Mouse (Mus musculus): ENCODE measurements around the gene Wfdc17. TPM values are rescaled to one million over a fixed set of nuclear protein-coding genes. Genes with fewer than 3 reads are reported as not detected.

The Wfdc17 gene
- polyA plus RNA-seq, 1 experiment from 2014 or later = not detected

DNA sequence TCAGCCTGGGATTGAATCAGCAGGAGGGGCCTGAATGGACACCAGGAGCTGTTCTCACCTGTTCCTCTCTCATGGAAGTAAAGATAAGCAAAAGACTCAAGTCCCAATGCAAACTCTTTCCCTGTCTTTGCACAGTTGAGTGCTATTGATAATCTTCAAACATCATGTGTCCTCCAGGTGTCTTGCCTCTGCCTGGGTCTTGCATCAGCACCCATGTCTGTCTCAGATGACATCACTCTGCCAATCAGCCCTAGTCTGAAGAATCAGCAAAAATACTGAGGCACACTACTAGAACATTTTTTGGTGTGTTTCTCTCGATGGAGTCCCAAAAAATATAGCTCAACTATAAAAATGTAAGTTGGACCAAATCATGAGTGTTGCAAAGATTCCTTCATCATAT lies 11.8 kb upstream of the Wfdc17 start:
- Histone ChIP-seq H3K9me3 (ENCODE audit: control insufficient read depth, low read length) (no peaks in the 10 kb centered on the region), H3K4me2 (ENCODE audit: low read depth, severe bottlenecking) (no peak overlapping the region), H3K36me3 (ENCODE audit: control insufficient read depth, insufficient read depth, low read length) (no peaks in the 10 kb centered on the region), H3K4me3 (ENCODE audit: low read depth, low read length) (no peak overlapping the region), H3K27me3 (ENCODE audit: control insufficient read depth, insufficient read depth, low read length) (no peaks in the 10 kb centered on the region), H3K27ac (replicated peaks; ENCODE audit: low read depth, low read length) (no peak overlapping the region), H3K4me1 (ENCODE audit: control insufficient read depth, insufficient read depth, low read length) (no peaks in the 10 kb centered on the region), H3K9ac (ENCODE audit: low read length) (no peak overlapping the region)
- DNase-seq (ENCODE audit: low spot score) (no peak), ATAC-seq (ENCODE audit: insufficient number of reproducible peaks, low FRiP score, low TSS enrichment, low read depth) (no peak)
- WGBS = 66% methylated on average over 1 of the region's 1 CpGs

DNA sequence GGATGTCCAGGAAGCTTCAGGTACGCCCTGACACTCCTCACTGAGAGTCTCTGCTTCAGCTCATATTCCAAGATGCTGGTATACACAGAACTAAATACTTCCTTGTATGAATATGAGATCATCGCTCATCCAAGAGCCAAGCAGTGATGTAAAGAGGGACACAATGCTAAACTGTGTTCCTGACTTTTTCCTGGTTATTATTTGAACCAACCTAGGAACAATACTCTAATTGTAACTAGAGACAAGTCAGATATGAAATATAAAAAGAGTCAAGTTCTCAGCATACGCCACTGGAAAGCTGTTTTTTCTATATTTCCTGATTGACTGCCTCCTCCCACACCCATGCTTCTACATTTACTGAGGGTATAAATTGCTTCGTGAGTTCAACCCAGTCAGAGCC lies 4.9 kb downstream of the Wfdc17 start, which contains the start of gene Wfdc18:
Gene Wfdc18, plus strand, starts transcription at position 301 of the 400 bp plus-strand sequence.
- no peak for ATAC-seq (ENCODE audit: insufficient number of reproducible peaks, low FRiP score, low TSS enrichment, low read depth)
- Histone ChIP-seq H3K27me3 (ENCODE audit: control insufficient read depth, insufficient read depth, low read length) (no peaks in the 10 kb centered on the region), H3K9ac (ENCODE audit: low read length) (no peak within 1 kb of the TSS), H3K27ac (replicated peaks; ENCODE audit: low read depth, low read length) (no peak within 1 kb of the TSS), H3K9me3 (ENCODE audit: control insufficient read depth, low read length) (no peaks in the 10 kb centered on the region), H3K36me3 (ENCODE audit: control insufficient read depth, insufficient read depth, low read length) (no peaks in the 10 kb centered on the region), H3K4me2 (ENCODE audit: low read depth, severe bottlenecking) (no peak within 1 kb of the TSS), H3K4me1 (ENCODE audit: control insufficient read depth, insufficient read depth, low read length) (no peaks in the 10 kb centered on the region), H3K4me3 (ENCODE audit: low read depth, low read length) (no peak within 1 kb of the TSS)
- WGBS = 81% methylated on average over 4 of the region's 4 CpGs
- DNase-seq (ENCODE audit: low spot score) = no peak

- H3K4me2 ChIP-seq (ENCODE audit: low read depth, severe bottlenecking) = no peak overlapping the region
- H3K27me3 ChIP-seq (ENCODE audit: control insufficient read depth, insufficient read depth, low read length) = no peaks in the 10 kb centered on the region
- 87% methylated on average over 5 of the region's 5 CpGs for WGBS
- H3K4me3 ChIP-seq (ENCODE audit: low read depth, low read length) = no peak overlapping the region
- no peaks in the 10 kb centered on the region for H3K9me3 ChIP-seq (ENCODE audit: control insufficient read depth, low read length)
- H3K36me3 ChIP-seq (ENCODE audit: control insufficient read depth, insufficient read depth, low read length) = no peaks in the 10 kb centered on the region
- H3K9ac ChIP-seq (ENCODE audit: low read length) = no peak overlapping the region
- ATAC-seq (ENCODE audit: insufficient number of reproducible peaks, low FRiP score, low TSS enrichment, low read depth) = no peak
- no peaks in the 10 kb centered on the region for H3K4me1 ChIP-seq (ENCODE audit: control insufficient read depth, insufficient read depth, low read length)
- H3K27ac ChIP-seq (replicated peaks; ENCODE audit: low read depth, low read length) = no peak overlapping the region
- no peak for DNase-seq (ENCODE audit: low spot score)
Measured at GRCm38 (mm10) chr11:83709683-83710082, 5.9 kb downstream of the Wfdc17 start.

DNA sequence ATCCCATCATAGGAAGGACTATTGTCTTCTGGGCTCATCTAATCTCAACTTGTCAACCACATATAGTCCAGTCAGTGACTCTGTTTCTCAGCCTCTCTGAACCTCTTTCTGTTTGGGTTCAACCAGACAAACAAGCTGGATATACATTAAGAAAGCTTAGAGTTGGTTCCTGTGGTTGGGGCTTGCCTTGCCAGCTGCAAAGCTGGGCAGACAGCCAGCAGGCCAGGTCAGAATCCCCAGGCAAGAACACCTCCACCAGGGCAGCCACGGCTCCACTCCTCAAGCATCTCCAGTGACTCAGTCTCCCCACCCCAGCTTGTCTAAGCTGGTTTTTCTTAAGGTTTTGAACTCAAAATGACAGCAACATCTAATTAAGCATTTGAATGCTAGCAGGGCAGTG lies 8.9 kb downstream of the Wfdc17 start:
- Histone ChIP-seq H3K4me3 (ENCODE audit: low read depth, low read length) (no peak overlapping the region), H3K4me1 (ENCODE audit: control insufficient read depth, insufficient read depth, low read length) (no peaks in the 10 kb centered on the region), H3K9ac (ENCODE audit: low read length) (no peak overlapping the region), H3K9me3 (ENCODE audit: control insufficient read depth, low read length) (no peaks in the 10 kb centered on the region), H3K36me3 (ENCODE audit: control insufficient read depth, insufficient read depth, low read length) (no peaks in the 10 kb centered on the region), H3K4me2 (ENCODE audit: low read depth, severe bottlenecking) (no peak overlapping the region), H3K27me3 (ENCODE audit: control insufficient read depth, insufficient read depth, low read length) (no peaks in the 10 kb centered on the region), H3K27ac (replicated peaks; ENCODE audit: low read depth, low read length) (no peak overlapping the region)
- no peak for DNase-seq (ENCODE audit: low spot score)
- no peak for ATAC-seq (ENCODE audit: insufficient number of reproducible peaks, low FRiP score, low TSS enrichment, low read depth)
- WGBS = 82% methylated on average over 1 of the region's 1 CpGs

GRCm38 (mm10) chr11:83713925-83714324 lies 10.1 kb downstream of the Wfdc17 start:
- DNase-seq (ENCODE audit: low spot score) (no peak), ATAC-seq (ENCODE audit: insufficient number of reproducible peaks, low FRiP score, low TSS enrichment, low read depth) (no peak)
- no peak overlapping the region for H3K4me2 ChIP-seq (ENCODE audit: low read depth, severe bottlenecking)
- no peaks in the 10 kb centered on the region for H3K9me3 ChIP-seq (ENCODE audit: control insufficient read depth, low read length)
- H3K4me1 ChIP-seq (ENCODE audit: control insufficient read depth, insufficient read depth, low read length) = no peaks in the 10 kb centered on the region
- no peak overlapping the region for H3K27ac ChIP-seq (replicated peaks; ENCODE audit: low read depth, low read length)
- no peaks in the 10 kb centered on the region for H3K27me3 ChIP-seq (ENCODE audit: control insufficient read depth, insufficient read depth, low read length)
- 82% methylated on average over 2 of the region's 2 CpGs for WGBS
- H3K4me3 ChIP-seq (ENCODE audit: low read depth, low read length) = no peak overlapping the region
- no peaks in the 10 kb centered on the region for H3K36me3 ChIP-seq (ENCODE audit: control insufficient read depth, insufficient read depth, low read length)
- H3K9ac ChIP-seq (ENCODE audit: low read length) = no peak overlapping the region

- no peak overlapping the region for H3K9ac ChIP-seq (ENCODE audit: low read length)
- no peaks in the 10 kb centered on the region for H3K9me3 ChIP-seq (ENCODE audit: control insufficient read depth, low read length)
- no peaks in the 10 kb centered on the region for H3K4me1 ChIP-seq (ENCODE audit: control insufficient read depth, insufficient read depth, low read length)
- no peak overlapping the region for H3K4me2 ChIP-seq (ENCODE audit: low read depth, severe bottlenecking)
- H3K27ac ChIP-seq (replicated peaks; ENCODE audit: low read depth, low read length) = no peak overlapping the region
- ATAC-seq (ENCODE audit: insufficient number of reproducible peaks, low FRiP score, low TSS enrichment, low read depth) = no peak
- no peak overlapping the region for H3K4me3 ChIP-seq (ENCODE audit: low read depth, low read length)
- no peaks in the 10 kb centered on the region for H3K36me3 ChIP-seq (ENCODE audit: control insufficient read depth, insufficient read depth, low read length)
- H3K27me3 ChIP-seq (ENCODE audit: control insufficient read depth, insufficient read depth, low read length) = no peaks in the 10 kb centered on the region
- DNase-seq (ENCODE audit: low spot score) = no peak
- 89% methylated on average over 6 of the region's 6 CpGs for WGBS
Measured at GRCm38 (mm10) chr11:83717042-83717665, 13.4 kb downstream of the Wfdc17 start.

GRCm38 (mm10) chr11:83720766-83721165 lies 17.0 kb downstream of the Wfdc17 start:
- DNase-seq (ENCODE audit: low spot score) (no peak), ATAC-seq (ENCODE audit: insufficient number of reproducible peaks, low FRiP score, low TSS enrichment, low read depth) (no peak)
- no peaks in the 10 kb centered on the region for H3K9me3 ChIP-seq (ENCODE audit: control insufficient read depth, low read length)
- H3K4me3 ChIP-seq (ENCODE audit: low read depth, low read length) = no peak overlapping the region
- H3K36me3 ChIP-seq (ENCODE audit: control insufficient read depth, insufficient read depth, low read length) = no peaks in the 10 kb centered on the region
- H3K27me3 ChIP-seq (ENCODE audit: control insufficient read depth, insufficient read depth, low read length) = no peaks in the 10 kb centered on the region
- H3K4me2 ChIP-seq (ENCODE audit: low read depth, severe bottlenecking) = no peak overlapping the region
- no peak overlapping the region for H3K9ac ChIP-seq (ENCODE audit: low read length)
- no peaks in the 10 kb centered on the region for H3K4me1 ChIP-seq (ENCODE audit: control insufficient read depth, insufficient read depth, low read length)
- no peak overlapping the region for H3K27ac ChIP-seq (replicated peaks; ENCODE audit: low read depth, low read length)

DNA sequence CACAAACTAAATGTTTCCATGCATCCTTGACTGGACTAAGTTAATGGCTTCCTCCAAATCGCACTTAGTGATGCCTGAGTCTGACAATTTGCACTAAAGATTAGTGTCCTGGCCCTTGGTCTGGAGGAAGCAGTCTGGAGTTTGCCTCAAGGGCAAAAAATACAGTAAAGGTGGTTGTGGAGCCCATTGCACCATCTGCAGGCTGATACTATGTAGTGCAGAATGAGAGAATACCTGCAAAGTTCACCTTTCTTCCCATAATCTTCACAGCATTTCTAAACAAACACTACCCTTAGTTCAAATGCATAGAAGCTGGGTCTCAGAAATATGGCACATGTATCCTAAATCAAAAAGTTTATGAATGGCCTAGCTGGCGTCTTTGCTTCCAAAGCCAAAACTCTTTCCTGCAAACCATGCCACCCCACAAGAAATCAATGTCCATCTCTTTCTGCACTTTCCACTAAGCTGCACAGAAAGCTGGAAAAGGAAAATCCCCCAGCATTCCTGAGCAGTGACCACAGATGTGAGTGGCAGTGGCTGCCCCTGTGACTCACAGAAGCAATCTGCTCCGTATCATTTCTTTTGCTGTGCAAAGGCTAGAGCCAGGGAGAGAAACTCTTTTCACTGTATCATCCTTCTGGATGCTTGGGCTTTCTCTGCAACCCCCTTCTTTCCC lies 25.1 kb downstream of the Wfdc17 start:
- H3K27me3 ChIP-seq (ENCODE audit: control insufficient read depth, insufficient read depth, low read length) = no peaks in the 10 kb centered on the region
- no peaks in the 10 kb centered on the region for H3K9me3 ChIP-seq (ENCODE audit: control insufficient read depth, low read length)
- no peak overlapping the region for H3K4me3 ChIP-seq (ENCODE audit: low read depth, low read length)
- no peaks in the 10 kb centered on the region for H3K4me1 ChIP-seq (ENCODE audit: control insufficient read depth, insufficient read depth, low read length)
- H3K36me3 ChIP-seq (ENCODE audit: control insufficient read depth, insufficient read depth, low read length) = no peaks in the 10 kb centered on the region
- no peak overlapping the region for H3K9ac ChIP-seq (ENCODE audit: low read length)
- H3K27ac ChIP-seq (replicated peaks; ENCODE audit: low read depth, low read length) = no peak overlapping the region
- ATAC-seq (ENCODE audit: insufficient number of reproducible peaks, low FRiP score, low TSS enrichment, low read depth) (no peak), DNase-seq (ENCODE audit: low spot score) (no peak)
- no peak overlapping the region for H3K4me2 ChIP-seq (ENCODE audit: low read depth, severe bottlenecking)
- 63% methylated on average over 3 of the region's 3 CpGs for WGBS

DNA sequence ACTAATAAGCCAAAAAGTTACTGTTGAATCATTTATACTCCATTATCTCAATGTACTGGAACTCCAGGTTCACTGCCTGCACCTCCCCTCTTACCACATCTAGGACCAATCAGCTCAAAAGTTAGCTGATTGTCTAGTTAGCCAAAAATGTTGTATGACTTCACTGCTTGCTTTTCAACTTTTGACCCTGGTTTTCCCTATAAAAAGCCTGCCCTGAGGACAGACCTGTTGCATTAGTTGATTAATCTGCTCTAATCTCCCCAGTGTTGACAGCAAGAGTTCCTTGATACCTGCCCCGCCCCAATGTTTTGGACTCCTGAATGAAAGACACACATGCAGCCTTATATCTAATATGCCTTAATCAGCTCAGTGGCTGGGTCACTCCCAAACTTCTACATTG lies 27.3 kb downstream of the Wfdc17 start:
- no peaks in the 10 kb centered on the region for H3K4me1 ChIP-seq (ENCODE audit: control insufficient read depth, insufficient read depth, low read length)
- no peak overlapping the region for H3K27ac ChIP-seq (replicated peaks; ENCODE audit: low read depth, low read length)
- no peak overlapping the region for H3K4me2 ChIP-seq (ENCODE audit: low read depth, severe bottlenecking)
- no peaks in the 10 kb centered on the region for H3K27me3 ChIP-seq (ENCODE audit: control insufficient read depth, insufficient read depth, low read length)
- DNase-seq (ENCODE audit: low spot score) = no peak
- H3K9me3 ChIP-seq (ENCODE audit: control insufficient read depth, low read length) = no peaks in the 10 kb centered on the region
- H3K4me3 ChIP-seq (ENCODE audit: low read depth, low read length) = no peak overlapping the region
- H3K9ac ChIP-seq (ENCODE audit: low read length) = no peak overlapping the region
- H3K36me3 ChIP-seq (ENCODE audit: control insufficient read depth, insufficient read depth, low read length) = no peaks in the 10 kb centered on the region
- WGBS = 85% methylated on average over 1 of the region's 1 CpGs
- ATAC-seq (ENCODE audit: insufficient number of reproducible peaks, low FRiP score, low TSS enrichment, low read depth) = no peak
